Mouse (Mus musculus): ENCODE data around the gene Barhl2. TPM values are rescaled to one million over a fixed set of nuclear protein-coding genes. Genes with fewer than 3 reads are reported as not detected.

Barhl2 gene
- polyA plus RNA-seq (2012; rRNA removed) = 2.4 and 3.0 TPM in 2 replicates

DNA sequence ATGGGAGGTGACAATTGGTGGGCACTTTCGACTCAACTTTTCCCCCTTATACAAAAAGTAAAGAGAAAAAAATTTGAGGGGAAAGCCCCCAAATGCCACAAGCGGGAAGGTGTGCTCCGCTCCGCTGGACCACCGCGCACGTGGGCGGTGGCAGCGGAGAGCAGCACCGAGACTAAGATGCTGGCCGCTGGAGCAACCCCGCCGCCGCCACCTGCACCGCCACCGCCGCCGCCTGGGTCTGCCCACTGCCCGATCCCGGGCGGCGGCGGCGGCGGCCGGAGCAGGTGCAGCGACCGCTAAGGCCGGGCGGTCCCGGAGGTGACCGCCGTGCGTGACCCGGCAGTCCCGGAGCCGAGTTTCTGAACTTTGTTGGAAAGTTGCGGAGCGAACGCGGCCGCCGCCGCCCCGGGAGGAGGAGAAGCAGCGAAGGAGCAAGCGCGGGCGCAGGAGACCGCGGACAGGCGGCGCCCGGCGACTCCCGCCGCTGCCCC, at the start of gene Barhl2:
Barhl2 (minus strand) TSS at position 181 of the 491 bp plus-strand sequence.
- DNase-seq (ENCODE audit: extremely low spot score in 1 of 2, low spot score in 1 of 2) = no peak

DNA sequence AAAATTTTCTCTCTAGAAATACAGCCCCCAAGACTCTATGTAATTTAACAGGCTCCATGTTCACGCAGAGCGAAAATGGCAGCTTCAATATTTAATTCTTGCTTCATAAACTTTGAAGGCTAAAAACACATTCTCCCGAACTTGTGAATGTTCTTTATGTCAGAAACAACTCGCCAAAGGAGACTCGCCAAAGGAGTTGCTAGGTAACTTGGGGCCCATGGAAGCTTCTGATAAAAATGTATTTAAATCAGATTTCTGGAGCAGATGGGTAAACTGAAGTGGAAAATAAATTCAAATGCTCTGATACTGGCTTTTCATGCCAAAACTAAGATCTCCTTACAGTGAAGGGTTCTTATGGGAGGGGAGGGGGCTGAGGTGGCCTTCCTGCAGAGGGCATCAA, 48.1 kb upstream of the Barhl2 start:
- peak; percentile 7 to 34 for DNase-seq (ENCODE audit: extremely low spot score in 1 of 2, low spot score in 1 of 2)

DNA sequence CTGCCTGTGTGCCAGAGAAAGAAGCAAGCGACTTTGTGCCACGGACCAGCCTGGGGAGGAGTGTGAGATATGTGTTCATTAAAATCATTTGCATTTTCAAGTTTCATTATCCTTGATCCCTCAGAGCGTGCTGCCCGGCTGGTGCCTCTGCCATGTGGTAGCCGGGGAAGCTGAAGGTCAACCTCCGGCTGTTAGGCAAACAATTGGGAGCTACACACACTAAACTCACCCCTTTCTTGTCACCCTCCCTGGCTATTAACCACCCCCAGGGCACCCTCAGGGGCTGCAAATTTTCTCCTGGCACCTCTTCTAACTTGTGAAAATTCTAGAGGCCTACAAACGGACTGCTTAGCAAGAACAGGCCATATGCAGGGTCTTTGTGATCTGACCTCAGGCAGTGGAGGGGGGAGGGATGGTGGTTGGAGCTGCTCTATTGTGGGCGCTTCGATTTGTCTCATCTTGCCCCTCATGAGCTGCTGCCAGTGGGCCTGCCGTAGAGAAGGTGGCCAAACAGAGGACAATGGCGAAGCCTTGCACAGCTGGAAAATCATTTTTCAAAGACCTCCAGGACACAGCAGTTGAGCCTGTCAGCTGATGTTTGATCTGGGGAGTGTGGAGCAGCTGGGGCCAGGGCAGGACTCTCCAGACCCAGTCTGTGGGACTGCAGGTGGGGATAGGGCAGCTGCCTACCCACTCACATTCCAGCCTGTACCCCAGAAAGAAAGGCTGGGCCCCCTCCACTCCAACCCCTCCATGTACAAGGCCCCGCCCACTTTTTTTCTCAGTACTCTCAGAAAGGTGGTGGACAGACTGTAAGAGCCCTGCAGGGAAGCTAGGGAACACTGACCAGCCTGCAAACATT, 44.9 kb upstream of the Barhl2 start:
- DNase-seq (ENCODE audit: extremely low spot score in 1 of 2, low spot score in 1 of 2) = no peak

DNA sequence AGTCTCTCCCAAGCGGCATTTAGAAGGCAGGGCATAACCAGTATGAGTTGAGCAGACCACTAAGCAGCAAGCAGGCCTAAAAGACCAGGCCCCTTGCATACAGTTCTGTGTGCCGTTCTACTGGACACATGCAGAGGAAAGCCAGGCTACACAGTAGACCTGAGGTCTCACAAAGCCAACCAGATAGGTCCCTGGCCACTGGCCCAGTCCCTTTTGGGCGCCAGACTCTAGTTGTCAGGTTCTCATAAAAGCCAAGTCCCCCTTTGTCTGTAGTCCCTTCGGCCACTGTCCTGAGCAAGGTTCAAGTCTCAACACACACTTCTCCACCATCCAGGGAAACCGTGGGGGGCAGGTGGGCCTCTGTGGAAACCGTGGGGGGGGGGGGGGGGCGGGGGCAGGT, 44.3 kb upstream of the Barhl2 start:
- no peak for DNase-seq (ENCODE audit: extremely low spot score in 1 of 2, low spot score in 1 of 2)

DNA sequence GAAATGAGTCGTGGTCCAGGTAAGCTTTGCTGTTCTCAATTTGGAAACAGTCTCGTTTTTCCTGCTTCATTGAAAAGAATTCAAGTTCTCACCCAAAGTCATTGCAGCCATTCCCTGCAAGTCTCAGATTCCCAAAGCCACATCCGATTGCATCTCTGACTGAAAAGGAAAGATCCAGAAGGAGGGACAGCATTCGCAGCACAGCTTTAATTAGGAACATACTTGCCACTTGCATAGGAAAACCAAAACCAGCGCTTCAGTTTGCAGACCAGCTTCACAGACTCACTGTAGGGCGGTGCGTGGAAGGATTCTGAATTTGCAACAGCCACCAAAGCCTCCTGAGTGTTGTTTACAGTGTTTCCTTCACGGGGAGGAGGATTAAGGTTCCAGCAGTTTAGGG, 33.8 kb upstream of the Barhl2 start:
- no peak for DNase-seq (ENCODE audit: extremely low spot score in 1 of 2, low spot score in 1 of 2)

DNA sequence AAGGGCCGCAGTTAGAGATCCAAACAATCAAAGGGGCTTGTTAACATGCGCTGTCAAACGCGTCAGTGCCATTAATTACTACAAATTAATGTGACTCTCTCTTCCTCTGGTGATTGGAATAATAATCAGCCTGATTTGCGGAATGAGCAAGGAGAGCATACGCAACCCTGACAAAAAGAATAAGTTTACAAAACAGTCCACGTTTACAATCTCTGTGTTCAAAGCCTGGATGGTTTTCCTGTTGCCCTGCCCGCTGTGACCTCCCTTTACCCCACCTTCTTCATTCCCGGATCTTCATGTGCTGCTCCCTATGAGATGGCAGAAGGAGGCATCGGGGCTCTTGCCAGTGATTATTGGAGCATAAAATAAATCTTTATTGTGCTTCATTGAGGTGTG, 14.1 kb upstream of the Barhl2 start:
- DNase-seq (ENCODE audit: extremely low spot score in 1 of 2, low spot score in 1 of 2) = no peak

DNA sequence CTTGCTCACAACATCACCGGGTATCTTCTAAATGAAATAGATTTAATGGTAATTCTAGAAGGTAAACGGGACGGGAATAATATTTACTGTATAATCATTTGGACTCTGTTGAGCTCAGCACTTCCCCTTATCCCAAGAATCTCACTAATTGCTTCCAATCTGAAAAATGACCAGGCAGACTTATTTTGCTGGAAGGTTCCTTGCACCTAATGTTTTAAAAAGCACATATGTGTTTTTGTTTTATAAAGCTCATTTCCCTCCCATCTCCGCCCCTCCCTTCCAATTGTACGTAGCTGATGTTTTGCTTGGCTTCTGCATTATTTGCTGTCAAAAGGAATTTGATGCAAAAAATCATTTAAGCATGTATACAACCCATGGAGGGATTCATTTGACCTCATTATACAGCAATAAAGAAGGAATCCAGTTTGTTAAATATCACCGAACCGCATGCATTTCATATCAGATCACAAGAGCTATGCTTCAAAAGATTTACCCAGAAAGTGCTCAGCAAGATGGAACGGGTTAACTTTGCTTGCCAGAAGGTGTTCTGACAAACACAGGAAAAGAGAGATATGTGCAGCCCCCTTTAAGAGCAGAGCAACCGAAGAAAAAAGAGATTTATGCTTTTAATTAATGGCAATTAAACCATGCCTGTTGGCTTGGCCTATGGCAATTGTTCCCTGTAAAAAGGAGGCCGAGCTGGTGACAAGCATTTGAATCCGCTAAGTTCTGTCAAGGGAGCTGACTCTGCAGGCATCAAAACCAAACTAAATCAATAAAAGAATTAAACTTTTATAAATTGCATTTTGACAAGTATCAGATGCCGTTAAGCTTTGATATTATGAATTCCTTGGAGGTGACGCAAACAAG, 13.5 kb upstream of the Barhl2 start:
- DNase-seq (ENCODE audit: extremely low spot score in 1 of 2, low spot score in 1 of 2) = no peak

DNA sequence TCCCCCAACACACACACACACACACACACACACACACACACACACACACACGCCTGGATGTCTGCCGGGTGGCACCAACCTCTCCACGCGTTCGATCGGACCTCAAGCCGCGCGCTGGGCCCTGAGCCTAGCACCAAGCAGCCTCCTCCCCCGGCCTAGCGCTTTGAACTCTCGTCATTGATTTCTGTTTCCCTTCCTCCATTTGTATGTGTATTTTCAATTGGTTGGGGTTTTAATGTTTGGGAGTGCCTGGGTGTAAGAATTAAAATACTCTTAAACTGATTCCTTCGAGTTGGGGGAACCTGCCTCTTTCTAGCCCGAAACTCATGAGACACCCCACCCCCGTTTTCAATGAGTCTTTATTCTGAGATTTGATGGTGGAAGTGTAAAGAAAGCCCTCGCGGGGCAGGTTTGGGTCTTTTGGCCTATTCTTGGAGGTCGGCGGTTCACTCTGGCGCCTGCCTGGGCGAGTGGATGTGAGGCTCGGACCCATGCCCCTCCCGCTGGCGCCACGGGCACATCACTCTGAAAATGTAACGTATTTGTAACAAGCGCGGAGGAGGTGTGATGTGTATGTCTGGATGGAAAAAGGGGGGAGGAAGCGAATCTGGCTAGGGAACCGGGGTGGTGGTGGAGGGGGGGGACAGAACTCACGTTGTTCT, 7.3 kb upstream of the Barhl2 start:
- no peak for DNase-seq (ENCODE audit: extremely low spot score in 1 of 2, low spot score in 1 of 2)

DNA sequence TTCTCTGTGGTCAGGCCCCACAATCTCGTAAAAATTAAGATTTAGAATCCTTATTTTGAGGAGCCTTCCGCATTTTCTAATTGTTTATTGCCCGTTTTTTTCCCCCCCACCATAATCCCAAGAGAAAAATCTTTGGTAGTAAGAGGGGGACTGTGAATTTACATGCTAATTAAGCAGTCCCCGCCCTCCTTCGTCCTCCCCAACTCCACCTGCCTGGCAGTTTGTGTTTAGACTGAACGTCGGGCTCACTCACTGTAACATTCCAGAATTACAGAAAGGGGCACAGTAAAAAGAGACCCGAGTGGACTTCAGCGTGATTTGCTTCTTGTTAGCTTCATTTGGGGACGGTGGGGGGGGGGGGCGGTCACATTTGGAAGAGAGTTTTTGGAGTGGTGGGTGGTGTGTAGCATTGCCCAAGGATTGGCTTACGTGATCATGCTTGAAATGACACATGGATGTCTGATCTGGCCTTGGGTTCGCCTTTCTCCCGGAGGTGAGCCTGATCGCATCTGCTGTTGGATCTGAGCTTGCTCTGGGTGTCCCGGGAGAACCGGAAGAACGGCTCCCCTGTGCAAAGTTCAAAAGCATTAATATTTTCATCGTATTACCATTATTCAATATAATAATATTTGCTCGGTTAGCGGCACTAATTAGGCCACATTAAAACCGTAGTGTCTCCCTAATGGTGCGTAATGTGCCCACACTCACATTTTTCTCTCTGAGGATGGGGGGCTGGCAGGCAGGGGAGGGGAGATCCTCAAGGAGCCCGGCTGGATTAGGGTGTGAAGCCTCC, 6.6 kb upstream of the Barhl2 start:
- no peak for DNase-seq (ENCODE audit: extremely low spot score in 1 of 2, low spot score in 1 of 2)

DNA sequence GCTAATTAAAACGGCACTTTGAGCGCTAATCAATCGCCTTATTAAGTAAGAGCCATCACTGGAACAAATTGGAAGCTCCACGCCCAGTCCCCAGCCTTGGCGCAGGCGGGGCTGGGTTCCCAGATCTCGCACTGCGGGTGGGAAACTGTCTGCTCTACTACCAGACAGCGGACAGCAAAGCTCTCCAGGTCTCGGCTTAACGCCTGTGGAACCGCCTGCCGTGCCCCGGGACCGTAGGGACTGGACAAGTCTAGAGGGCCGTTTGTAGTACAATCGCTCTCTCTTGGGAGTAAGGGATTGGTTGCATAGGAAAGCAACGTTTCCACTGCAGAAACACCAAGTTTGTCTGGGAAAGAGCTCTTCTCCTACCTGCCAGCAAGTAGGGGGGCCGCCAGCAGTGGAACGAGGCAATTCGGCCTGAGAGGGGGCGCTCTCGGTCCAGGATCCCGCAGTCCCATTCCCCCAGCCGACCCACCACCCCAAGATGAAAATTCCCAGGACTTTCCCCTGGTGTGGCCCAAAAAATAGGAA, 5.8 kb upstream of the Barhl2 start:
- no peak for DNase-seq (ENCODE audit: extremely low spot score in 1 of 2, low spot score in 1 of 2)

DNA sequence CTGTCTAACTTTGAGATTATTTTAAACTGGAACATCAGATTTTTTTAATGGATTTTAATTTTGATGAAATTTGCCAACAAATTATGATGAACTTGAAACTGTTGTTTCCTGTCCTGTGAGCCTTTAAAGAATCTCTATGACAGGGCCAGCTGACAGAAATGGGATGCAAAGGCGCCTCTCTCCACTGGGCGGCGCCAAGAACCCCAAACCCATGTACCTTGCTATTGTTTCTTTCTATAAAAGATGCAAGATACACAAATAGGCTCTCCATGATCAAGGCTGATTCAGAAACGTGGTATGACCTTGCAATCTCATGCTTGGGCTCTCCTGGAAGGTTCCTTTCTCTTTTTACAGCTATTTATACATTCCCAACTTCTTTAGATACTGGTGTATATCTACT, 3.9 kb upstream of the Barhl2 start:
- DNase-seq (ENCODE audit: extremely low spot score in 1 of 2, low spot score in 1 of 2) = peak in 1 of 2 experiments; percentile 48

DNA sequence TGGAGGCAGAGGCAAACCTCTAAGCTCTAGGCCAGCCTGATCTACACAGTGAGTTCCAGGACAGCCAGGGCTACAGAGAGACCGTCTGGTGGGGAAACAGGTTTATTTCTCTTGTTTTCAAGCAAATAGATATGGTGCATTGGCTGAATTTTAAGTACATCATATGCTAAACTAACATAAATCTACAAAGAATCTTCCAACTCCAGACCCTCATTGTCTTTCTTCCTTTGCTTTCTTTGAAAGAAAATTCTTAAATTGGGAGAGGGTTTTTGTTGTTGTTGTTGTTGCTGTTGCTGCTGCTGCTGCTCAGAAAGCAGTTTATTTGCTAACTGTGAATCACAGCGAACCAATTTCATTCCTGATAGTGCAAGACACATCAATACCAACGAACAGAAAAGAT, 3.5 kb upstream of the Barhl2 start:
- no peak for DNase-seq (ENCODE audit: extremely low spot score in 1 of 2, low spot score in 1 of 2)

DNA sequence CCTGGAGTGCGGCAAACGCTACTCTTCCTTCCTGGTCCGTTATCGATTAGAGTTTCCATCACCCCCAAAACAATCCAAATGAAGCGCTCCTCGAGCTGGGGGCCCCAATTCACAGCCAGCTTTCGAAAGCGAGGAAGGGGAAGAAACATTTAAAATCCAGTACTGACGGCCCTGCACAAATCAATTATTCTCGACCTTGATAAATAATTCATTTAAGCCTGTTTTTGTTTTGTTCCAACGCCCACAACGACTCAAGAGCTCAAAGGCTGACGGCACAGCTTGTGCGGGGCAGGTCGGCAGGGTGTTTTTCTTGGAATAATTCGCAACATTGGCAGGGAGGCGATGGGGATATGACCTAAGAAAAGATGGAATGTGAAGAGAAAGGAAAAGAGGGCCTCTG, 2.6 kb upstream of the Barhl2 start:
- DNase-seq (ENCODE audit: extremely low spot score in 1 of 2, low spot score in 1 of 2) = no peak

DNA sequence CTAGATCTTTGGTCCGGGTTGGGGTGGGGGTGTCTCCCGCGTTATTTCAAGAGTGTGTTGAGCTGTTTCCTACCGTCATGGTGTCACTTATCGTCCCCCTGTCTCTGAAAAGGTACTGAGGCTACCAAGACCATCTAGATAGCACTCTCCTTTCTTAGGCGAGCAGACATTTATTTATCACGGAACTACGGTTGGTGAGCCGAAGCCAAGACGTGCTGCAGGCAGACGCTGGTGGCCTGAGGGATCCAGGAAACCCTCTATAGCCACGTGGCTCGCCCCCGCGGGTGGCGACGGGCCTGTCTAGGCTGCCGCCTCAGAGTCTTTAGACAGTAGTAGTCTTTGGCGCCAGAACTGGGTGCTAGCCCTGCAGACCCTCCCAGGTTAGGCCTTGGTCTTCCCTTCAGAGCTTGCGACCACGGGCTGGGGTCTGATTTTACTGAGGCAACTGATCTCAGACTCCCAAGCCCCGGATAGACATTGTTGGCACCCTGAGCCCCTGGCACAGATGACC, 2.1 kb upstream of the Barhl2 start:
- no peak for DNase-seq (ENCODE audit: extremely low spot score in 1 of 2, low spot score in 1 of 2)

DNA sequence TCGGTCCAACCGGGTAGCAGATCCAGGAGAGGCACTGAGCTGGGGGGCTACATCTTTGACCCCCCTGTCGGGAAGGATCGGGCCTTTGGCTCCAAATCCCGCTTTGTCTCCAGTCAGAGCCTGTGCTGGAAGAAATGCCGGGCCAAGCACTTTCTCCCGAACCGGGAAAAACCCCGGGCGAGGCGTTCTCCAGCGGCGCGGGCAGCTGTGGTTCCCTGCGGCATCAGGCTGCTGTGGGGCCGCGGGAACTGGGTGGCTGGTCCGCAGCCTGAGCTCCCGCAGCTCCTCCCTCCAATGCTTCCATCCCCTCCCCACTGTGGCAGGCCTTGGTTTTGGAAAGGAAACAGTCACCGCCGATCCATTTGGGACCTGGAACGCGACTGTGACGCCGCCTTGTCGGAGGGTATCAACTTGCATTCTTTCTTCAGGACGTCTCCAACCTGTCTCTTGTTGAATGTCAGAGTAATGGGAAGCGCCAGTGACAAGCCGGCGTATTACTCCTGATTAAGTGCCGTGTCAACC, 1.2 kb upstream of the Barhl2 start:
- no peak for DNase-seq (ENCODE audit: extremely low spot score in 1 of 2, low spot score in 1 of 2)

DNA sequence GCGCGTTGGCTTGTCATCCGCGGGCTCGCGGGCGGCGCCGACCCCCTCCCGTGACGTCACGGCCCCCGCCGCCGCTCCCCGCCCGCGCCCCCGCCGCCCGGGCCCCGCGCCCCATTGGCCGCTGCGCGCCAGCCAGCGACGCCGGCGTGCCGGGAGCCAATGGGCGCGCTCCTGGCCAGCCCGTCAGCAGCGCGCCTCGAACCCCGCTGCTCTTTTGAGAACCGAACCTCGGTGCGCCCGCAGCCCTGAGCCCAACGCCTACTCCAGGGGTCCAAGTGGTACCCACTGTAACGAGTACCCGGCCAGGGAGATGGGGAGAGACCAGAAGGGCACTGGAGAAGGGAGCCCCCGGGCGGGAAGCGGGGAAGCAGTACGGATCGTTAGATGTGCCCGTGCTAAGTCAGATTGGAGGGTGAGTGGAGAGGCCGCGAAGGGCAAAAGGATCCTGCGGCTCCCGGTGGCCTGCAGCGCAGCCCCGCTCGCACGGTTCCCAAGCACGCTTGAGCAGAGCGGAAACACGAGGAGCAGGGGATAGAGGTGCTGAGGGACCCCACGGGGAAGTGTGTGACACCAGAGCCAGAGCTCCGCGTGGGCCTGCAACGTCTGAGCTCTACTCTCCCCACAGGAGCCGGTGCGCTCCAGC, 632 bp upstream of the Barhl2 start:
- DNase-seq (ENCODE audit: extremely low spot score in 1 of 2, low spot score in 1 of 2) = no peak

DNA sequence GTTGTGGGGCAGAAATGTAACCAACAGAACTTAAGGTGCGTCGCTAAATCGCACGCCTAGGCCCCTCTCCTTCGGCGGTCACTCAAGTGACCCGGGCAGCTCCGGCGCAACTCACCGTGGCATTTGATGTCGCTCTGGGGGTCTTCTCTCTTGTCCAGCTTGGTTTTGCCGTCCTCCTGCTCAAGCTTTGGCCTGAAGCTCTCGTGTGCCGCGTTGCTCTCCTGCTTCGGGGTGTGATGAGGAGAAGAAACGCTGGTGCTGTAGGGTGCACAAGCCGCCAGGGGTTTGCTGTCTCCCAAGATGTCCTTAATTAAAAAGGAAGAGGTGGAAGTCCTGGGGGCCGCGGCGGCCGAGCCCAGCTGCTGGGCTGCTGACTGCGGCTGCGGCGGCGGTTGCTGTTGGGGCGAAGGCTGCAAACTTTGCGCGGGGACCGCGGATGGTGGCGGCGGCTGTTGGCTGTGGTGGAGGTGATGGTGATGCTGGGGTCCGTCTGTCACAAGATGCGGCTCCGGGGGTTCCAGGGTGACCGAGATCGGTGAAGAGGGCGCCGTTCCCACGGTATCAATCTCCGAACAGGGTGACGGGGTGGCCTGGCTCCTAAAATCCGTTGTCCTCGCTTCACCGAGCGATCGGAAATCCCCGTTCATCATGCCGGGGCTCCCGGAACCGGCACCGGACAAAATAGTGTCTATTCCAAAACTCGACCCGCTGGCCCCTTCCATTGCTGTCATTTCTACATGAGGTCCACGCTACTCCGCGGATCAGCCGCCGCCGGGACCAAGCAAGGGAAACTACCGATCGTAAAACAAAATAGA, 648 bp downstream of the Barhl2 start:
- no peak for DNase-seq (ENCODE audit: extremely low spot score in 1 of 2, low spot score in 1 of 2)

DNA sequence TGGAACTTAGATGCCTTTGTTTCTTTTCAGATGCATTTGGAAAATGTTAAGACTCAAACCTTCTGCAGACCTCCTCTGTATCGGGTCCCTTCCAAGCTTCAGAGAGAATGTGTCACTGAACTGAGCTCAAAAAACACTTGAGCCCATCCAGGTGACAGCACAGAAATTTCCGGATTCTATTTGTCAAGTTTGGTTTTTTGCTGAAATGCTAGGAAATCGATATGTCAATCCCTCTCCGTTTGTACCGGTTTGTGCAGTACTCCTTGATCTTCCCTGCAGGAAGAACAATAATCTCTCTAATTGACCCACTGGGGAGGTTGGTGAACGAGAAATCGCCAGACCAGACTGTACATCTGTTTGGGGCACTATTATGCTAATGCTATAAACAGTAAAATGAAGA, 2.0 kb downstream of the Barhl2 start:
- no peak for DNase-seq (ENCODE audit: extremely low spot score in 1 of 2, low spot score in 1 of 2)
